Mouse (Mus musculus) neural tube, postnatal 0 days (tissue): ENCODE measurements around the gene 0610010K14Rik. TPM values are rescaled to one million over a fixed set of nuclear protein-coding genes. Genes with fewer than 3 reads are reported as not detected.
A peak's percentile ranks its signal among the peaks of the same experiment; 100 is the strongest.

Experiments used
- microRNA counts: library from miRNA; unstranded; fragments of <30 nt; microRNA quantifications from one replicate; lab custom pipeline; 2015
- microRNA-seq: library from miRNA; unstranded; fragments of <30 nt; microRNA quantifications from one replicate; pipeline ENCODE4, GENCODE M21; 2016
- polyA plus RNA-seq: library from polyadenylated mRNA; unstranded; fragments of >200 nt; fragmentation: Nextera tagmentation; extraction: Ambion mirVana; gene quantifications from 2 replicates; pipeline ENCODE4 v1.2.1, GENCODE M21; 2015

The 0610010K14Rik gene
- polyA plus RNA-seq = 149 and 172 TPM in 2 replicates

DNA sequence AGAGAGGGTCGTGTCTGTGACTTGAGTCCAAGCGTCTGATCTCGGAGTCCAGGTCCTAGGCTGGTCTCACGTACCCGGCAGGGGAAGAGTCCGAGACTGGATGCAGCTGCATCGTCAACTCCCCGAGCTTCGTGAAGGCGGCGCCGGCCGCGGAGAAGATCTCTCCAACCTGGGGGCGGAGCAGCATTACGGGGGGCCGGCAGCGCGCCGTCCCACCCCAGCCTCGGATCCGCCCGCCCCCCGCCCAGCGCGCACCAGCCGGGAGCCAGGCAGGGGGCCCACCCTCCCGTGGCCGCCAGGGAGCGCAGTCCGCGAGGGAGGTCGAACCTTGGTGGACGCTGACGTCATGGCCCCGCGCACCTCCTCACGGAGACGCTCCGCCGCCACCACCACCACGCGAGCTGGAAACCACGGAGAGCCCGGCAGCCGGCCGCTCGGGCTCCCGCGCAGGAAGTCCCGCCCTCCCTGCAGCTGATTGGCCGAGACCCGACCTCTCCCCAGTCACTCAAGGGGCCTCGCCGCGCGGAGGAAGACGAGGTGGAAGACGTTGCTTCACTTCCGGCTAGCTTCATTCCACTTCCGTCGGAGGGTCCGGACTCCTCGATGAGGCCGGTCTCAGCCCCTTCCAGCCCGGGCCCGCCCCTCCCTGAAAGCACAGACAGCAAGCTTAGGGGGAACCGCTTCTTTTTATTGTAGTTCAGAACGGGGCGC is at the start of gene 0610010K14Rik:
0610010K14Rik (minus strand) TSS at position 458 of the 711 bp plus-strand sequence.

DNA sequence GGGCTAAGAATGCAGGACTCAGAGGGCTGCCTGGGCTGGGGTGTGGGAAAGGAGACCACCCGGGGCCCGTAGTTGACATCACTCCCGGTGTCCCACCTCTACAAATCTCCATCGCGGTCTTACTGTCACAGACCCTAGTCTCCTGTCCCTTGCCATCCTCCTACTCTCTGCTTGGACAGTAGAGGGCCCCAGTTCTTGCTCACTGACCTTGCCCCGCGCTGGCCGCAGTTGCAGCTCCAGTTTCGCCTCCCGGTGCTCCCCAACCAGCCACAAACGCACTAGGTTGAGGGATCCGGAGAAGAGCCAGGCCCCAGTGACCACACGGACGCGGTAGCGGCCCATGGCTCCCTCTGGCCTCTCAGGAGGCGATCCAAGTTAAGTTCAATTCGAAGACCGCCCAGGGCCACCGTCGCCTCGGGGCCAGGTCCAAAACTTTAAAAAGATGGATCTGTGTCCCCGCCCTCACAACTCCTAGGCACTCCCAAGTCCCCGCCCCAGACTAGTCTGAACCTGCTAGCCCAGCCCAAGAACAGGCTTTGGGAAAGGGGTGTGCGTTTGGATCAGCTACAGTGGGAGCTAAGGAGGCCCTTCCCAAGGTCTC is 17.3 kb upstream of the 0610010K14Rik start, which contains the start of gene Alox12:
Alox12 (minus strand) TSS at position 423 of the 601 bp plus-strand sequence.

DNA sequence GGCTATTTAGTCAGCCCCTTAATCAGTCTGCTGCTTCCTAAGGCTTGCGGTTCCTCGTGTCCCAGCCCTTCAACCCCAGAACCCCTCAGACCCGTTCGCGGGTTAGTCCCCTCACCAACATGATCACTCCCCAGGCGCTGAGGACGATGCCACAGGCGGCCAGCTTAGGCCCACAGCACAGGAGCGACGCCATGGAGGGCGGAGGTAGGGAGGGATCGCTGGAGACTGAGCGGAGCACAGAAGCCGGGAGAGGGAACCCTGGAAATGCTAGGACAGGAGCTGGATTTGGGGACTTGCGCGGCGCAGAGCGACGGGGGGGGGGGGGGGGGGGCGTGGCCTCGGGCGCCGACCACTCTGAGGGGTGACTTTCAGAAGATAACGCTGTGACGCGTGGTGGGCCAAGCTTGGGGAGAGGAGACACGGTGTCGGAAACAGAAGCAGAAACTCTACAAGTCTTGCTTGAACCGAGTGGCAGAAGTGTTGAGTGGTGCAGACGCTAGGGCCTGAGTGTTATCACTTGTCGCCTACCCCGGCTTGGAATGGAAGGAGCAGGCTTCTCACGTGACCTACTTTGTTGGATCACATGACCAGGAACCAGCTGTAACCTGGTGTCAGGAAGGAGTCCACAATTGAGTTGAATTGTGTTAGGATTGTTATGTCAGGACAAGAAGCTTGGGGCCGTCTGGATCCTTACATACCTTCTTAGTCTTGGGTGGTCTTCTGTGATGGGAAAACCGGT is 2.0 kb upstream of the 0610010K14Rik start, which contains the start of the genes Gm21988 and Rnasek:
Gm21988 (minus strand) TSS at position 290 of the 739 bp plus-strand sequence.
Rnasek (minus strand) TSS at position 302 of the 739 bp plus-strand sequence.

DNA sequence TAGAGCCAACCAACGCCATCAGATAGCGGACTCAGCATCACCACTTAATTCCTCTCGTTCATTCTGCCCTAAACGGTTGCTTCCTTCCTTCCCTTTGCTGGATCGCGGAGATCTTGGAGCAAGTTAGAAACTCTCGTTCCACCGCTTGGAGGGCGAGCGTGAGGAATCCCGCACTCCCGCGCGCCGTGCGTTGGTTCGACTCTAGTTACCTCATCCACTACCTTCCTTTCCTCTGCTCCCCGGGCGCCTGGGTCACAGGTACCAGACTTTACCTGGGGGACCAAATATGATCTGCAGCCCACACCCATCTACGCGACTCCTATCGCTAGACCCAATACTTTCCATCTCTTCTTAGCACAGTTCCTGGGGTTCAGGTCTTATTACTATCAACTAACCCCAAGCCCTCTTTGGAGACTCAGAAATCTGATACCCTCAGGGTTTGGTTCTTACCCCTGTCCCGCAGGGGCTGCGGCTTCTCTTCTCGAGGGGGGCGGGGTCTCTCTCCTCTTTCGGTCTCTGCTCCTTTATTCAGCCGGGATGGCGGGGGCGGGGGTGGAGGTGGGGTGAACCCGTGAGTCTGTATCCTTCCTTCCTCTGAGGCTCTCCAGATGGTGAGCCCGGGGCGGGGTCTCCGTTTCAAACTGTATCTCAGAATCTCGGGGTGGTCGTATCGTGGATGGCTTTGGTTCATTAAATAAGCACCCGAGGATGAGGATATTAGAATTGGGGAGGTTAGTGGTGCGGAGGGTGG is 8.3 kb downstream of the 0610010K14Rik start, which contains the start of gene Bcl6b:
Bcl6b (minus strand) TSS at position 539 of the 751 bp plus-strand sequence.

DNA sequence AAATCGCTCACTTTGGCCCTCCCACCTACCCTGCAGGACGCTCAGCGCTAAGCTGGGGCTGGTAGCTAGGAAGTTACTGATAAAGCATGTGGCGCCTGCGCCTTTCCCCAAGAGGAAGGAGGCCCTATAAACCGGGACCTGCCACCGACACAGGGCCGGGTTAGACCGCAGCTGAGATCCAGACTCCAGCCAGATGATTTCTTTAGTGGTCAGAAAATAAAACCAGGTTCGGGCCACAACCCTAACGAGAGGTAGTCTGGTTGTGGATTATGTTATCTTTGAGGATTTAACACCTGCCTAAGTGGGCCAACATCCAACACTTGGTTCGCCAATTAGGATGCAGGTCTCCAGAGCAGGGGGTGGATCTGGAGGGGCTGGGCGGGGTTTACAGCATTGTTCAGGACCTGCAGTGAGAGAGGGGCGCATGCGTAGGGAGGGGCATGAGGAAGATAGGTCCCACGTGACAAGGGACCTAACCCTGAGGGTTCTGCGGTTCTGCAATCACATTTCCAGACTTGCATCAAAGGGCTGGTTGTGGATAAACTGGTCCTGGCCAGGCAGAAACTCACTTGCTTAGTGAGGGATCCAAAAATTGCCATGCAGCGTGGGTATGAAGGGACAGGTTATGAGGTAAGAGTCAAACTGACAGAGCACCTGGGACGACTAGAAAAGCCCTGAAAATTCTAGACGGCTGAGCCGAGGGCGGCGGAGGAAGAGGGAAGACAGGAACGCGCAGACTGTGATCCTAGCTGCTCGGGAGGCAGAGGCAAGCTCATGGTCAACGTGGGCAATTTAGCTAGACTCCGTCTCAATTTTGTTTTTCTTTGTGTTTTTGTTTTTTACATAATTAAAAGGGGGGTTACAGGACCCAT is 16.7 kb downstream of the 0610010K14Rik start, which contains the start of gene Slc16a13:
Slc16a13 (minus strand) TSS at position 334 of the 872 bp plus-strand sequence.

DNA sequence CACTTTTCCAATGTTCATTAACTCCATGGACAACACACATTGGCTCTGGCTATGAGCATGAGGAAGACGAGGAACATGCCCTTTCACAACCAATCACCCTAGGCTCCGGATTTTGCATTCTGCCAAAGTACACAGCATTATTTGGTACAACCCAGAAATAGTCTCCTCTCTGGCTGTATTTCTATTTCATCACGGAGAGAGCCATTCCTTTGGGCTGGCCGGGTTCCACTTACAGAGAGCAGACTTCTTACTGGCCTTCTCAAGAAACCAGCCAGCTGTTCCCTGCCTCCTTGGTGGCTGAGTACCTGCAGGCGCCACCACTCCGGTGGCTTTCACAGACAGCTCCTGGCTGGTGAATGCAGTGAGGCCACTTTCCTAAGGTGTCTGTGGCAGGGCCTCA is 25.3 kb downstream of the 0610010K14Rik start, which contains the start of gene Slc16a11:
Slc16a11 (plus strand) TSS at position 330 of the 400 bp plus-strand sequence.

MicroRNAs encoded within 50 kb of the gene (microRNA counts, 519-probe panel; counts per million panel counts)
- microRNA mmu-miR-195 (lab: Ali Mortazavi, UCI) (3,089 counts per million, percentile 15 among the panel's probes with 10 or more counts), microRNA mmu-miR-497 (lab: Ali Mortazavi, UCI) (40.5 counts per million)

Small RNA genes lying within 50 kb of the gene (microRNA-seq; reads per million reads assigned to microRNA genes)
- 633 reads per million, percentile 71 among the genes with 10 or more reads in this experiment for gene Mir195a
- not detected for gene Mir497
- gene Mir497b = not detected

Other genes starting within 250 kb of the 0610010K14Rik start
- gene Gabarap, start 246.8 kb downstream of the 0610010K14Rik start, polyA plus RNA-seq = 532 and 552 TPM in 2 replicates
- 41.5 and 47.4 TPM in 2 replicates for gene Phf23, start 242.1 kb downstream of the 0610010K14Rik start, polyA plus RNA-seq
- 16.9 and 19.7 TPM in 2 replicates for gene Dvl2, start 237.3 kb downstream of the 0610010K14Rik start, polyA plus RNA-seq
- gene Acadvl, start 222.5 kb downstream of the 0610010K14Rik start, polyA plus RNA-seq = 67.1 and 67.9 TPM in 2 replicates
- 23.8 and 24.9 TPM in 2 replicates for gene Dlg4, start 221.0 kb downstream of the 0610010K14Rik start, polyA plus RNA-seq
- 4.8 and 7.3 TPM in 2 replicates for gene Asgr1, start 183.8 kb downstream of the 0610010K14Rik start, polyA plus RNA-seq
- 0.28 TPM in 1 of 2 replicates, not detected in the other for gene Asgr2, start 145.3 kb downstream of the 0610010K14Rik start, polyA plus RNA-seq
- gene Mgl2, start 107.6 kb downstream of the 0610010K14Rik start, polyA plus RNA-seq = 0.69 and 0.70 TPM in 2 replicates
- gene Clec10a, start 81.7 kb downstream of the 0610010K14Rik start, polyA plus RNA-seq = 0.71 and 2.0 TPM in 2 replicates
- gene Slc16a11, start 25.2 kb downstream of the 0610010K14Rik start, polyA plus RNA-seq = 19.5 and 20.3 TPM in 2 replicates
- gene Slc16a13, start 16.9 kb downstream of the 0610010K14Rik start, polyA plus RNA-seq = 11.5 and 12.1 TPM in 2 replicates
- 2.9 and 3.3 TPM in 2 replicates for gene Bcl6b, start 8.1 kb downstream of the 0610010K14Rik start, polyA plus RNA-seq
- gene Gm21988, start 1.9 kb upstream of the 0610010K14Rik start, polyA plus RNA-seq = 16.0 and 18.3 TPM in 2 replicates
- 645 and 685 TPM in 2 replicates for gene Rnasek, start 1.9 kb upstream of the 0610010K14Rik start, polyA plus RNA-seq
- gene Alox12, start 17.4 kb upstream of the 0610010K14Rik start, polyA plus RNA-seq = 1.4 and 2.3 TPM in 2 replicates
- 0.08 and 0.10 TPM in 2 replicates for gene Alox12e, start 84.7 kb upstream of the 0610010K14Rik start, polyA plus RNA-seq
- 0.13 and 0.18 TPM in 2 replicates for gene Alox15, start 114.1 kb upstream of the 0610010K14Rik start, polyA plus RNA-seq
- 23.0 and 25.1 TPM in 2 replicates for gene Pelp1, start 172.1 kb upstream of the 0610010K14Rik start, polyA plus RNA-seq
- gene Arrb2, start 194.7 kb upstream of the 0610010K14Rik start, polyA plus RNA-seq = 63.1 and 70.4 TPM in 2 replicates
- gene Med11, start 214.0 kb upstream of the 0610010K14Rik start, polyA plus RNA-seq = 35.2 and 36.0 TPM in 2 replicates
- gene Zmynd15, start 221.5 kb upstream of the 0610010K14Rik start, polyA plus RNA-seq = 0.80 and 1.5 TPM in 2 replicates
- gene Cxcl16, start 222.1 kb upstream of the 0610010K14Rik start, polyA plus RNA-seq = 9.8 and 10.5 TPM in 2 replicates